Mouse (Mus musculus) frontal cortex, postnatal 14 days (tissue): ENCODE results near the gene Nedd4.
A peak's percentile ranks its signal among the peaks of the same experiment; 100 is the strongest.
"Not testable (repeated sequence)": the region's sequence is repeated elsewhere in the genome, so short reads cannot be mapped to it uniquely, and the experiment has no call there.

Experiments used
- DNase-seq, 2 experiments: peaks; one replicate each; pipeline ENCODE4 v3.0.0; 2022; ENCODE audit warnings: low spot score in 2 of 2

The Nedd4 gene

DNA sequence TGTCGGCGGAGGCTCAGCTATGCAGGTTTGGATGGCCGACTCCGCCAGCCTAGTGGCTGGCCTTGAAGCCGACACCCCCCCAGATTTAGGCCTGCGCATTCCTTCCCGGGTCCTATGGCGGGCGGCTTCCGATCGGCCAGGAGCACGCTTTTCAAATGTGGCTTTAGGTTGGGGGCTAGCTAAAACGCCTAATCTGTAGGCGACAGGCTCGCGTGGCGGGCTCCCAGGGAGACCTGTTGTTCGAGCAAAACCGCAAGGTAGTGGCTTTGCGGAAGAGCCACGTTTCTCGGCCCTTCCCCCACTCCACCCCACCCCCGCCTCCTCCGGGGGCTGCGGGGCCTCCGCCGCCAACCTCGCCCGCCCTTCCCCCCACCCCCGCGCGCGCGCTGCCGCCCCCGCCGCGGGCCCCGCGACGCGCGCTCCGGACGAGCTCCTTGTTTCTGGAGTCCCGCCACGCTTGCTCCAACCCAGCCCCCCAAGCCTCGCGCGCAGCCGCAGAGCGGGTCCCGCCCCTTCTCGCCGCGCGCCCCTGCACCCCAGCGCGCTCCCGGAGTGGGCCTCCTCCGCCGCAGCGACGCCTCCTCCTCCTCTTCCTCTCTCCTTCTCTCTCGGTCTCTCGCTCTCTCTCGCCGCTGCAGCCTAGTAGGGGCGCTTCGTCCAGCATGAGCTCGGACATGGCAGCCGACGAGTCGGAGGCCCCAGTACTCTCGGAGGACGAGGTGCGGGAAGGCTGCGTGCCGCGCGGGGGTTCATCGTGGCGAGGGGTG, at the start of gene Nedd4:
Gene Nedd4 (plus strand): TSS at position 452 of the 767 bp plus-strand sequence.
- DNase-seq, result peak; percentile 87 to 90

DNA sequence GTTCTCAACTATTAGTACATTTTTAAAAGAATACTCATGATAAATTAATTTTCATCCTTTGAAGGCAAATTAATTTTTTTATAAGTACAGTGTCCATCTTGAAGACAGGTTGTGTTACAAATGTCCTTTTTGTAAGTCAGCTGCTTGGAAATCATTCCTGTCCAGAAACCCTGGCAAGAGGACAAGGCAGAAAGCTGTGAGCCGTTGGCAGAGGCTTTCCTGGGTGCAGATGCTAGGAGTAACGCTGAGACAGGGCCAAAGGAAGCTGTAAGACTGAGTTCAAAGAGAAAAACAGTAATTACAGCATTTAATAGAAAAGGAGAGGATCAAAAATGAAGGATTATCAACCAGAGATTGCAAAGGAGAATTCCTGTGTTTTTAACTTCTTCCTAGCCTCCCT, 48.3 kb upstream of the Nedd4 start:
- no peak for DNase-seq

DNA sequence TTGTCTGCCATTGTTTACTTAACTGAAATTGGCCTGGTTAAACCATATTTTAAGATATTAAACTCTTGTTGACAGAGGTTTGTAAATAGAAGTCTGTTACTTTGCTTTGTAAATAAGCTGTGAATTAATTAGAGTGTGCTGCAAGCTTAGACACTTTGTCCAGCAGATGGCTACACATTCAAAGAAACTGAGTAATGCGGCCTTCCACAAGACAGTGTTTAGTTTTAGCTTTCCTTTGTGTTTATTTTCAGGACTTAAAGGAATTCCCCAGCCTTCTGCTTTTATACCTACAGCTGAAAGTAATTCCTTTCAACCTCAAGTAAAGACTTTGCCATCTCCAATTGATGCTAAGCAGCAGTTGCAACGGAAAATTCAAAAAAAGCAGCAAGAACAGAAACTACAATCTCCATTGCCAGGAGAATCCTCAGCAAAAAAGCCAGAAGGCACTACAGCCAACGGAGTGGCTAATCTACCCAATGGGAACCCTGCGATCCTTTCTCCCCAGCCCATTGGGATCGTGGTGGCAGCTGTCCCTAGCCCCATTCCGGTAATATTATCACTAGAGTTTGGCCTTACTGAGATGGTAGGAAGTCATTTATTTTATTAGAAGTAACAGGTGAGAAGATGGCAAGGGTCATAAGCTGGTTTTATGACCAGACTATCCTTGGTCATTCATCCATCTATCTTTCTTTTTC, 47.2 kb upstream of the Nedd4 start:
- no peak for DNase-seq

DNA sequence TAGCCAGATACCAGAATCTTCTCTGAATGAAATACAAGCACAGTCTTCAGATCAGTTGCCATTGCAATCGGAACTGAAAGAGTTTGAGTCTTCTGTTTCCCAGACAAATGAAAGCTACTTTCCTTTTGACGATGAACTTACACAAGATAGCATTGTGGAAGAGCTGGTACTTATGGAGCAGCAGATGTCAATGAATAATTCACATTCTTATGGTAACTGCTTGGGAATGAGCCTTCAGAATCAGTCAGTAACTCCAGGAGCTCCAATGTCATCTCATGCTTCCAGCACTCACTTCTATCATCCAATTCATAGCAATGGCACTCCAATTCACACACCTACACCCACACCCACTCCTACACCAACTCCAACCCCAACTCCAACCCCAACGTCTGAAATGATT, 44.1 kb upstream of the Nedd4 start:
- no peak for DNase-seq

DNA sequence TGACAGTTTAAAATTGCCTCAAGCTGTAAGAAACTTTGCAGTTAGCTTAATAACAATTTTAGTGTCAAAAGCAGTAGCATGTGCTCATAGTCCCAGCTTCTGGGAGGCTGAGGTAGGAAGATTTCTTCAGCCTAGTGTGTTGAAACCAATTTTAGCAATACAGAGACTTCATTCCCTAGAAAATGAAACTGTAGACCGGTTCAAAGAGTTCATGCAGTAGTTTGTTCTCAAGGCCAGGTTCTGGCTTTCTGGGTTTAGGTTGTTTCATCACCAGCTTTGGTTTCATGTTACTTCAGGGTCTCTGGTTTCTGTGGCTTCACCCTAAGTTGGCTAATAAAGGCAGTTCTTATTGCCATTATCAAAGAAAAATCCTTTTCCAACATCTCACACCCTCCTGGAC, 38.5 kb upstream of the Nedd4 start:
- DNase-seq, result no peak

DNA sequence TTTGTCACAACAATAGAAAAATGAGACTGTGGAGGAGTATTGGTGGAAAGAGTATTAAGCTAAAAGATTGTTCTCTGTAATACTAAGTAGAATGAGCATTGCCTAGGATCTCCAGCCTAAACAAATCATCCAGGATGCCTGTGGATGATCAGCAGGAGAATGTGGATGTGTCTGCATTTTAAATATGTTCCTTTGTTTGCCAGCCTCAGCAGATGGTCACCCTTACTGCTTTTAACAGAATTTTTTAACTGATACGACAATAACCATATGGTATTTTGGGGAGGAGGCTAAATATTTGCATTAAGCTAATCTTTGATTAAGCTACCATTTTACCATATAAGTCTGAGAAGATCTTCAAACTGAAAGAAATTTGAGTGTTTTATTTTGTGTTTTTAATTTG, 34.5 kb upstream of the Nedd4 start:
- no peak for DNase-seq

DNA sequence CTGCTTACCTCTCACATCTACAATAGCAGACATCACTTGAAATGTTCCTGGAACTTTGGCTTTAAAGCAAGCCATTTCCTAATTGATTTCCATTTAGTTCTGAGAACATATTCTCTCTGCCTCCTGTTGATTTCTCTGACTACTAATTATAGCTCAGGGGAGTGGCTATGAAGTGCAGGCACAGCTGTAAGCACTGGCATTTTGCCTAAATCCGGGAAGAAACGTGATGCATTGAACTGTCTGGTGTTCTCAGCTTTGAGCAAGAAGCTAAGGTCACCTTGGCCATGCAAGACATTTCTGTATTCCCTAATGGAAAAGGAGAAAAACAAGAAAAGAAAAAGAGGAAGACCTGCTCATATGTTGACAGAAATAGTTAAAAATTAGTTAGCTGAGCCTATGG, 33.6 kb upstream of the Nedd4 start:
- no peak for DNase-seq

DNA sequence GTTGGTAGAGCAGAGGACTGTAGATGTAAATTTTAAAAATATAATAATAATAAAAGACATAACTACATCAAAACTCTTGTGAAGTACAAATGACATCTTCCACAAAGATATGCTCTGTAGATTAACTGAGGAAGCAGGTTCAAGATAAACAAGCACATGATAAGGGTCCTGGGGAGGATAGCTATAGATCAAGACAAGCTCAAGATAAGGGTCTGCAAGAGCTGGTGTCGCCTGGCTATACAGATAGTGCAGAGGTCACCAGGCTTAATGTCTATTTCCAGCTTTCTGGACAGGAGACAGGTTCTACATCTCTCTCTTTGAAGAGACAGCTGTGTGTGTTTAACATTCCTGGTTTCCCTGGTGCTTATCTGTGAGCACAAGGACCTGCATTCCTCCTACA, 29.9 kb upstream of the Nedd4 start:
- DNase-seq, result no peak

DNA sequence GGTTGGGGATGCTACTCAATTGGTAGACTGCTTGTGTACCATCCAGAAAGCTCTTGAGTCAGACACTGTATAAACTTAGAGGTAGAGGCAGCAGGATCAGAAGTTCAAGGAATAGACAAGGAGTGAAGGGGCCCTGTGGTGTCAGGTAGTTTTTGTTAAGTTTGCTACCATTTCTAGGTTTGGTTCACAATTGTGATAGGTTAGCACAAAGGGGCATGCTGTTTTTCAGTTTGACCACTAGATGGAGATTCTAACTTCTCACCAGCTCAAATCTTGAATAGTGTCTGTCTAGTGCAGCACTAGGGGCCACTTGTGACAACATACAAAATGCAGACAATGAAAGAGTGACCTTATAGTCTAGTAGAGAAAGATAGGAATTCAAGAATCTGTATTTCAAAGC, 27.0 kb upstream of the Nedd4 start:
- DNase-seq, result no peak

DNA sequence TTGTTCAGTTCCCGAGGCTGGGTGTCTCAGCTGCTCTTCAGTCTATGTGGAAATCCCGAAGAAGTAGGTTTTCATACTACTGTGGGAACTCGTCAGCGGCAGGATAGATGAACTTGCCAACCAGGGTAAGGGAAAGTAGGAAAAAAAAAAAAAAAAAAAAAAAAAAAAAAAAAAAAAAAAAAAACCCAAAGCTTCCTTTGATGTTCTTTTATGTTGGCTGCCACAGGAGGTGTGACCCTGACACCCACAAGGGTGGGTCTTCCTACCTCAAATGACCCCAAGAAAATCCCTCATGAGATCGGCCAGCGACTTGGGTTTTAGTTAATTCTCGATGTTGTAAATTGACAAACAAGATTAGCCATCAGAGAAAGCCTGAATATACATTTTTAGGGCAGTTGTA, 25.6 kb upstream of the Nedd4 start:
- no peak for DNase-seq

DNA sequence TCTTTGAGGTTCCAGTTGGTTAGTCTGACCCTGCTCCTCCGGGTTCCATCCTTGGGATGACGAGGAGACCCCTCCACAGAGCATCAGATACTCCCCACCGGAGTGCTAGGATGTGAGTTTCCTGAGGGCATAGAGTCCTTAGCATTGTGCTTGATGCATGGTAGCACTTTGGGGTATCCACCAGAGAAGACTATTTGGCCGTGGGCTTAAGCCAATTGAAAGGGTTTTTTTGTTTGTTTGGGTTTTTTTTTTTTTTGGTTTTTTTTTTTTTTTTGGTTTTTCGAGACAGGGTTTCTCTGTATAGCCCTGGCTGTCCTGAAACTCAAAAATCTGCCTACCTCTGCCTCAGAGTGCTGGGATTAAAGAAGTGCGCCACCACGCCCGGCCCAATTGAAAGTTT, 24.9 kb upstream of the Nedd4 start:
- DNase-seq, result no peak

DNA sequence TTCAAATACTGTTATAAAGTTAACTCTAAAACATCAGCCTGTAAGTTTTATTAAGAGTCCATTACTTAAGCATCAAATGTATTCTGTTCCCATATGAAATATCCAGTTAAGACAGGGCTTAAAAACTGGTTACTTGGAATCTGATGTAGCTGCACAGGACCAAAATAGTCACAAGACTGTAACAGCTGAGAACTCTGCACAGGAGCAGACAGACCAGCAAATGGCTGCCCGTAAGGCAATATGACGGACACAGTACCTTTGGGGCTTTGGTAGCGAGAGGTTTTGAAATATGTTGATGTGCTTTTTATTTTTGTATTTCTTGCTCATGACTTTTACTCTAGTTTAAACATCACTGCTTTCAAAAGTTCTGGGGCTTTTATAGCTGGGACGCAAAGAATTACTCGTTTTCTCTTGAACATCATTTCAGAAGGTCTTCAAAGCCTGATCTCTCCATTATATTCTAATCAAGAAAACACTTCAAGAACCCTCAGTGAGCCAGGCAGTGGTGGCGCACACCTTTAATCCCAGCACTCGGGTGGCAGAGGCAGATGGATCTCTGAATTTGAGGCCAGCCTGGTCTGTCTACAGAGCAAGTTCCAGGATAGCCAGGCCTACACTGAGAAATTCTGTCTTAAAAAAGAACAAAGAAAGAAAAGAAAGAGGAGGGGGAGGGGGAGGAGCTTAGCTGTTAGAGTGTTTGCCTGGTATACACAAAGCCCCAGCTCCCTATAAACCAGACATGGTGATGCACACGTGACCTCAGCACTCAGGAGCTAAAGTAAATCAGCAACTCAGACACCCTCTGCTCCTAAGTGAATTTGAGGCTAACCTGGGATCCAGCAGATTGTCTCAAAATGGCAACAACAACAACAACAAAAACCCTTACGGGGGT, 22.9 kb upstream of the Nedd4 start:
- no peak for DNase-seq

DNA sequence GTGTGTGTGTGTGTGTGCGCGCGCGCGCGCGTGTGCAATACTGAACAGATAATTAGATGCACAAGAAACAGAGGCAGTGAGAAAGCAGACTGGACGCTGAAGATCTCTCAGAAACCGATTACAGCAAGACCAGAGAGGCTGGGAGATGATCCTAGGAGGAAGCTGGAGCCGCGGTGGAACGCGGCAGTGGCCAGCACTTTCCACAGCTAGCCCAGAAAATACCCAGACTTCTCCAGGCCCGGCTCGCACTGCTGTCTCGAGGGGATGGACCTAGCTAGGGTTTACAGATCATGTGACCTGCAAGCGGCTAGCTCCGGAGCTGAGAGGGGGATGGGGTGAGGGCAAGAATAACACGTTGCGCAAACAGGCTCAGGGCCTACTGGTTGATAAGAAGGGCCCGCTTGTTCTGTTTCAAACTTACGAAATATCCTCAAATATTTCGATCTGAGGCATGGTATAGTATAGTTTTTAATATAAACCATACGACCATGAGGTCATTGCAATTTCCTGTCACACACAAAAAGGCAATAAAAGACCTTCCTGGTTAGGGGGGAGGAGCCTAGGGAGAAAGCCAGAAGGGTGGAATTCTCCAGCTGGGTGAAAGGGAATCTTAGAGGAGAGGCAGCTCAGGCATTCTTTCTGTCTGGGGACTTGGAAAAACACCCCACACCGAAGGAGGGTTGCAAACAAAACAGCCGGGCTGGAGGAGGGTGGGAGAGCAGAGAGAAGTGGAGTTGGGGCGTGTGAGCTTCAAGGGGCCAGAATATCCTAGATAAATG, 22.1 kb upstream of the Nedd4 start:
- DNase-seq, result peak; percentile 39 to 58

DNA sequence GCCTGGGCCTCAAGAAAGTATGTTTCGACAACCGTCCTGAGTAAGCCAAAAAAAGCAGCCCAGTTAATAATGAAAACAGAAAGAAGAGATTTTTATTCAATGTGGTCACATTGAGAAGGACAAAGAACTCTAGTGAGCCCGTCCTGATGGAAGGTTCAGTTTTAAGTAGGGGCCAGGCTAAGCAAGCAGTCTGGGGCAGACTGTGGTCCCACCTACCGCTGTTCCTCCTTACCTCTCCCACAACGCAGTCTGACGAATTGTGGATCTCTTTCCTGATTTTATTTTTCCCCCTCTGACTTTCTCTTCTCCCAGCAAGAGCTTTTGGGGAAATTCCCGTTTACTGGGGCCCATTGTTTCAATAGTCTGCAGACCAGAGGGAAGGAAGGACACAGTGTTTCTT, 21.5 kb upstream of the Nedd4 start:
- no peak for DNase-seq

DNA sequence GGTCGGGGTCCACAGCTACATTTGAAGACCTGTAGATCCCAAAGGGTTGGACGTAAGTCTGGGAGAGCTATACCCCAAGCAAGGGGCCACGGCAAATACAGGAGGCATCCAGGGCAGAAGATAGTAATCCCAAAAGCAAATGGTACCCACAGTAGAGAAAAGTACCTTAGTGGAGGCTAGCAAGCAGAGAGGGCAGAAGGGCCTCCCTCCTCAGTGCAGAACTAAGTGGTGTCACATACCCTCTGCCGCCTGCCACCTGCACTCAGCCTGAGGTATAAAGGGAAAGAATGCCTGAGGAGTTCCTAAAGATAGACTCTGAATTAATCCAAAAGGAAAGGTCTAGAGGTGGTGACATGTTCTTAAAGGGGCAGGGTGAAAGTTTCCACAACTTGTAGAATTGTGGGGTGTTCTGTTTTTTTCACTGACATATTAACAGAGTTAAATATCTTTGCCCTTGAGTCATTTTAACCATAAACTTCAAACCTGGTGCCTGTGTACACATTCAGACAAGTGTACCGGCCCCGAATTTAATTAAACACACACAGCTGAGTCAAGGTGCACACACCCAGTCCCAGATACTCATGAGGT, 21.0 kb upstream of the Nedd4 start:
- no peak for DNase-seq

DNA sequence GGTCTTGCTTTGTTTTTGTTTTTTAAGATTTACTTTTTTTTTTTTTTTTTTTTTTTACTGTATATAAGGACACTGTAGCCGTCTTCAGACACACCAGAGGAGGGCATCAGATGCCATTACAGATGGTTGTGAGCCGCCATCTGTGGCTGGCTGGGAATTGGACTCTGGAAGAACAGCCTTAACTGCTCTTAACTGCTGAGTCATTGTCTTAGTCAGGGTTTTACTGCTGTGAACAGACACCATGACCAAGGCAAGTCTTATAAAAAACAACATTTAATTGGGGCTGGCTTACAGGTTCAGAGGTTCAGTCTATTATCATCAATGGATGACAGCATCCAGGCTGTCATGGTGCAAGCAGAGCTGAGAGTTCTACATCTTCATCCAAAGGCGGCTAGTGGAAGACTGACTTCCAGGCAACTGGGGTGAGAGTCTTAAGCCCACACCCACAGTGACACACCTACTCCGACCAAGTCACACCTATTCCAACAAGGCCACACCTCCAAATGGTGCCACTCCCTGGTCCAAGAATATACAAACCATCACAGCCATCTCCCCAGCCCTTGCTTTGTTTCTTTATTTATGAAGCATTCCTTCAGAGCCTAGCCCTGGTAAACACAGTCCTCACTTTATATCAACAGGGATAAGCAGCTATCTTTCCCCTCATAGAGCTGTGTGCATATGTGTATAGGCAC, 19.2 kb upstream of the Nedd4 start:
- not testable (repeated sequence) for DNase-seq

DNA sequence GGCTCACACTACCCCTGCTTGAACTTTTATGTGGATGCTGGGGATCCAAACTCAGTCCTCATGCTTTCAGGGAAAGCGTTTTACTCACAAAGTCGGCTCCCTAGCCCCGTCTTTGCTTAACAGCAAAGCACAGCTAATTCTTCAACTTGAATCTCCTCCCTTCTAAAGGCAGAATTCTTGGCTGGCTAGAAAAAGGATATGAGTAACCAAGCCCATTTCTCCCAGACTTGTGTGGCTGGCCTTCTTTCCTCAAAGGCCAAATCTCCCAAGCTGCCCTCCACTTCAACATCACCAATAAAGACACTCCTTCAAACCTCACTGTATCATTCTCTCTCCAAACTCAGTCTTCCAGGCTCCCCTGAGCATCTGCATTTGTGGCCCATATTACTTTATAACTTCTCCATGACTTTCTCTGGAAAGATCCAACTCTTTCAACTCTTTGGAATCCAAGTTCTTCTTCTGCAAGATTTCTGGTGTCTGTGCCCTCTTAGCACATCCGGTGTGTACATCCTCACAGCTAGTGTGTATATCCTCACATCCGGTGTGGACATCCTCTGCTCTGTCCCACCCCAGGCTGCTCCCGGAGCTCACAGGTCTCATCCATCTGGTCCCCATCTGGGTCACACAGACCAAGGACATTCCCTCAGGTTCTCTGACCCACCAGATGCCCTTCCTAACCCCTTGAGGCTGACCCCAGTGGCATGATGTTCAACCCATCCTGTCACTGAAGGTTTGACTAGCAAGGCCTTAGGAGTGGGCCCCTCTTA, 18.3 kb upstream of the Nedd4 start:
- DNase-seq, result no peak

DNA sequence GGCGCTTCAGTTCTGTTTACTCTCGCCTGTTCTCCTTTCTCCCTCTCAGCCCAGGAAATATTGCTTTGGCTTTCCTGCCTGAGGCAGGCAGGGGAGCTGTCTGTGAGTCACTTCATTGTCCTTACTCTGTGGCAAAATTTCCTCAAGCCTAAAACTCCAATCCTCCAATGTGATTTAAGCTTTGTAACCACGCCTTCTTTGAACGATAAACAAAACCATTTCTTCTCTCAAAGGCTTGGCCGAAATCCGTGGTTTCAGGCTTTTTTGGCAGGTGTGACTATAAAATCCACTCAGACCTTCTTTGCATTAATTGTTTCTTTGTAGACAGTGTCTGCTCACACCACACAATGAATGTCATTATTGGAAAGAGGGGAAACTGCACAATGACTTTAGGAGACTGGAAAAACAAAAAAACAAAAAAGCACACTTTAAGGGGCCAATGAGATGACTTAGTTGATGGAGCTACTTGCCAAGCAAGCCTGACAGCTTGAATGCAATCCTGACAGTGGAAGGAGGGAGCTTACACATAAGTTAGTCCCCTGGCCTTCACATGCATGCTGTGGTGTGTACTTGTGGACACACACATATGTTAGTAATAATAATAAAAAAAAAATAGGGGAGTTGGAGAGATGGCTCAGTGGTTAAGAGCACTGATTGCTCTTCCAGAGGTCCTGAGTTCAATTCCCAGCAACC, 17.6 kb upstream of the Nedd4 start:
- DNase-seq, result no peak

DNA sequence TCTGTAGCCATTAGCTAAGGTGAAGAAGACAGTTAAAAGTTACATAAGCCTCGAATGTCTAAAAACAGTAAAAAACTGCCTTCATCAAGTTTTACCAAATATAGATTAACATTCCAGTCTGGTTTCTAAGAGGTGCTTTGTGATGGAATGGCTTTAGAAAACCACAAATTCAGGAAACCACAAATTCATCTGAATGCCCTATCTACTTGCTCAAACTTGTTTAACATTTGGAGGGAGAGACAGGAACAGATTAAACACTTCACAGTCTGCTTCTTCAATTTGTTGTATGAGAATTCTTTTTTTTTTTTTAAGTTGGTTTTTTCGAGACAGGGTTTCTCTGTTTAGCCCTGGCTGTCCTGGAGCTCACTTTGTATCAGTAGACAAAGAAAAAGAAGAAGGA, 12.4 kb upstream of the Nedd4 start:
- no peak for DNase-seq
